Mouse (Mus musculus) midbrain, embryonic 10.5 days (tissue): ENCODE results near the gene B3galt2. TPM values are rescaled to one million over a fixed set of nuclear protein-coding genes. Genes with fewer than 3 reads are reported as not detected.
"Not testable (repeated sequence)": the region's sequence is repeated elsewhere in the genome, so short reads cannot be mapped to it uniquely, and the experiment has no call there.

Experiments used
- DNase-seq: peaks from one replicate; pipeline ENCODE4 v3.0.0-alpha.2; 2017; ENCODE audit warnings: low spot score
- H3K27ac ChIP-seq: fragments of 300-500 bp; sonication (generic); replicated peaks from 2 replicates; pipeline ENCODE4 v1.5.1; 2016; ENCODE audit warnings: mild to moderate bottlenecking
- H3K27me3 ChIP-seq: fragments of 300-500 bp; sonication (generic); 2 replicates; pipeline ENCODE4 v1.6.1; 2016; ENCODE audit warnings: low read depth, mild to moderate bottlenecking; ENCODE audit not compliant: poor library complexity, severe bottlenecking
- H3K36me3 ChIP-seq: fragments of 300-500 bp; sonication (generic); 2 replicates; pipeline ENCODE4 v1.6.1; 2016; ENCODE audit warnings: mild to moderate bottlenecking, moderate library complexity
- H3K4me1 ChIP-seq: fragments of 300-500 bp; sonication (generic); 2 replicates; pipeline ENCODE4 v1.6.1; 2016
- H3K4me3 ChIP-seq: fragments of 300-500 bp; sonication (generic); 2 replicates; pipeline ENCODE4 v1.5.1; 2016; ENCODE audit warnings: mild to moderate bottlenecking, moderate library complexity
- H3K9me3 ChIP-seq: fragments of 300-500 bp; sonication (generic); replicated peaks from 2 replicates; pipeline ENCODE4 v1.6.1; 2016; ENCODE audit warnings: mild to moderate bottlenecking
- WGBS: fragments of 180-500 bp; shearing (Covaris S2); methylation state at CpG from one replicate; pipeline ENCODE4 v1.1.7; 2016; 5-methylcytosine and 5-hydroxymethylcytosine counted together
- polyA plus RNA-seq: library from polyadenylated mRNA; unstranded; fragments of >200 nt; fragmentation: Nextera tagmentation; extraction: Ambion mirVana; gene quantifications from 2 replicates; pipeline ENCODE4 v1.2.1, GENCODE M21; 2016

Gene B3galt2
- polyA plus RNA-seq, 1 experiment from 2014 or later = 0.28 TPM

DNA sequence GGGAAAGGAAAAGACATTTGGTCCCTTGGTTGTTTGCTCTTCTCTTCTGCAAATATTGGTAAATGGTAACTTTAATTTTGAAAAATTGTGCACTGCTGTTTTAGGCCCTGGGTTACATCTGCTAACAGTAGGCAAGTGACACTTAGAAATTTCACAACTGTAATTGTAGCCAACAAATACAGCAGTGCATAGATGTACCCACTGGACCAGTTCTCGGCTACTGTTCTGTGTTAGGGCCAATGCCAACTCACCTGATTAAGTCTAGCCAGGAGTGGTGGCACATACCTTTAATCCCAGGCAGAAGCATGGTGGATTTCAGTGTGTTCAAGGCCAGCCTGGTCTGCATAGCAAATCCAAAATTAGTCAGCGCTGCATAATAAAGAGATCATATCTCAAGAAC lies 9.9 kb downstream of the B3galt2 start:
- WGBS = 94% methylated on average over 2 of the region's 2 CpGs
- Histone ChIP-seq H3K27me3 (no peaks in the 10 kb centered on the region), H3K4me3 (no peak overlapping the region), H3K4me1 (no peaks in the 10 kb centered on the region), H3K9me3 (no peaks in the 10 kb centered on the region), H3K27ac (no peak overlapping the region), H3K36me3 (peaks cover 19% of the 10 kb centered on the region)
- no peak for DNase-seq

DNA sequence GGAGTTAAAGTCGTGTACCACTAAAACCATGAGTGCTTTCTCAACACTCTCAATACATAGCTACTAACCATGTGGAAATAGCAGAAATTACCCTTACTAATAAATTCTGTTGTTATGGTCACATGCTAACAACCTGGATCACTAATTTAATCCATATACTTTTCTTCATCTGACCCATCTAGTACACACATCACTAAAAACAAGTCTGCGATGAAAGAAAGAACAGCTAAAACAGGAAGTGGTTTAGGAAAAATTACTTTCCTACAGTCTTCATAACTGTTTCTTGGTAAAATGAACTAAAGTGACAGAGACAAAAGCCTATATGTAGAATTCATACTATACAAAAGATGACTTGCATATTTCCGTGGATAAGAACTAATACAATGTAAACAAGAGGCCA lies 13.2 kb downstream of the B3galt2 start:
- DNase-seq = no peak
- no peaks in the 10 kb centered on the region for H3K27me3 ChIP-seq
- H3K36me3 ChIP-seq = peaks cover 18% of the 10 kb centered on the region
- no peaks in the 10 kb centered on the region for H3K9me3 ChIP-seq
- H3K27ac ChIP-seq = no peak overlapping the region
- WGBS = 96% methylated on average over 3 of the region's 3 CpGs
- no peaks in the 10 kb centered on the region for H3K4me1 ChIP-seq
- H3K4me3 ChIP-seq = no peak overlapping the region

GRCm38 (mm10) chr1:143663197-143663596 lies 22.7 kb downstream of the B3galt2 start:
- Histone ChIP-seq H3K27me3 (no peaks in the 10 kb centered on the region), H3K4me3 (no peak overlapping the region), H3K27ac (no peak overlapping the region), H3K9me3 (no peaks in the 10 kb centered on the region), H3K36me3 (peaks cover 67% of the 10 kb centered on the region), H3K4me1 (no peaks in the 10 kb centered on the region)
- 94% methylated on average over 2 of the region's 2 CpGs for WGBS
- DNase-seq = no peak

DNA sequence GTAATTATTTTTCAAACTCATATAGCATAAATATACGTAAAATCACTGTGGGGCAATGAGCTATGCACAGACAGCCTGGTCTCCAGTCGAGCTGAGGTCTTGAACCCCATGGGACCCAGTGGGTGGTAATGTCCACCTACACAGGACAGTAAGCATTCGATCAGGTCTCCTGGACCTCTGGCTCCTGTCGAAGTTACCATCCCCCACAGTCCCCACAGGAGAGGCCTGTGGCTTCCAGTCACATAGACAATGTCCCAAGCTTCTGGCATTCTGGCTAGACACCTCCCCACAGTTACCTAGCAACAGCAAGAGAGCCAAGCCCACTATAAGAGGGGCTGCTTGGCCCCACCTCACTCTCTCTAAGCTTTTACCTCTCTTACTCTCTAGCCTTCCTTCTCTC lies 24.3 kb downstream of the B3galt2 start:
- DNase-seq, H3K27ac ChIP-seq, H3K4me3 ChIP-seq, H3K27me3 ChIP-seq, H3K4me1 ChIP-seq, H3K9me3 ChIP-seq: not testable (repeated sequence)
- peaks cover 83% of the 10 kb centered on the region for H3K36me3 ChIP-seq
- WGBS = 95% methylated on average over 4 of the region's 4 CpGs

GRCm38 (mm10) chr1:143675734-143676361 lies 35.4 kb downstream of the B3galt2 start:
- no peaks in the 10 kb centered on the region for H3K27me3 ChIP-seq
- H3K4me3 ChIP-seq = no peak overlapping the region
- no peak overlapping the region for H3K27ac ChIP-seq
- 94% methylated on average over 4 of the region's 4 CpGs for WGBS
- H3K36me3 ChIP-seq = peaks cover 86% of the 10 kb centered on the region
- no peaks in the 10 kb centered on the region for H3K4me1 ChIP-seq
- no peak for DNase-seq
- no peaks in the 10 kb centered on the region for H3K9me3 ChIP-seq

DNA sequence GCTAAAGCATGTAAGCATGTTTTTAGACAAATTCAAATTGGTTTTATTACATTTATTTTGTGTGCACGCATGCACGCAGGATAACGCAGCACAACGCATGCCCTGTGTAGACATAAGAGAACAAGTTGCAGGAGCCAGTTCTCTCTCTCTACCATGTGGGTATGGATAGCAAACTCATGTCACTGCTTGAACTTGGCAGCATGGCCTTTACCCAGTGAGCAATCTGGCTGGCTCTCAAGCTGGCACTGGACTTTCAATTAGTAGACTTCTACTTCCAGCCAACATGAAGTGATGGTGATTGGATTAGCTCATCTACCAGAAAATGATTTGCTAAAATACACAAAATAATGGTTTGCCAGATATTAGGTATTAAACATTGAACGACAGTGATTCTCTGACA lies 40.6 kb downstream of the B3galt2 start:
- H3K27ac ChIP-seq = no peak overlapping the region
- H3K4me1 ChIP-seq = no peaks in the 10 kb centered on the region
- WGBS = 96% methylated on average over 5 of the region's 5 CpGs
- peaks cover 79% of the 10 kb centered on the region for H3K36me3 ChIP-seq
- no peaks in the 10 kb centered on the region for H3K27me3 ChIP-seq
- no peak overlapping the region for H3K4me3 ChIP-seq
- H3K9me3 ChIP-seq = no peaks in the 10 kb centered on the region
- DNase-seq = no peak

GRCm38 (mm10) chr1:143684849-143685248 lies 44.4 kb downstream of the B3galt2 start:
- peaks cover 79% of the 10 kb centered on the region for H3K36me3 ChIP-seq
- 92% methylated on average over 3 of the region's 3 CpGs for WGBS
- H3K9me3 ChIP-seq = no peaks in the 10 kb centered on the region
- H3K27ac ChIP-seq = no peak overlapping the region
- H3K4me1 ChIP-seq = no peaks in the 10 kb centered on the region
- DNase-seq = no peak
- no peak overlapping the region for H3K4me3 ChIP-seq
- H3K27me3 ChIP-seq = no peaks in the 10 kb centered on the region

DNA sequence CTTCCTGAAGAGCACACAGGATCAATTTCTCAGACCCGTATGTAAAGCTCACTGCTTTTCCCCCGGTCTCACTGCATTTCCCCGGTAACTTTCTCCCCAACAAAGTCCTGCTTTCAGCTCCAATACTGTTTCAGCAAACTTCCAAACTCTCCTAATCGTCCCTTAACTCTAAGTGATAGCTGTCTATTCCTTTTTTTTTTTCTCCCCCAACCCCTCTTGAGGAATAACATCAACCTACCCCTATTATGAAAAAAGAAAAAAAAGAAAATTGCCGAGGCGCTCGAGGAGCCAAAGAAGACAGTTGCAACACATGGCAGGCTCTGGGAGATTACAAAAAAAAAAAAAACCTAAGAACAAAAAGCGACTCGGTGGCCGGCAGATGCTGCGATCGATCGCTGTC lies 61.3 kb downstream of the B3galt2 start:
- DNase-seq = no peak
- peaks cover 20% of the 10 kb centered on the region for H3K4me1 ChIP-seq
- H3K4me3 ChIP-seq = peak overlapping the region; percentile 84
- no peaks in the 10 kb centered on the region for H3K9me3 ChIP-seq
- no peaks in the 10 kb centered on the region for H3K27me3 ChIP-seq
- peak overlapping the region; percentile 98 for H3K27ac ChIP-seq
- H3K36me3 ChIP-seq = peaks cover 22% of the 10 kb centered on the region
- under 1% methylated on average over 13 of the region's 13 CpGs for WGBS

- H3K4me1 ChIP-seq = peaks cover 20% of the 10 kb centered on the region
- peak overlapping the region; percentile 84 for H3K4me3 ChIP-seq
- under 1% methylated on average over 45 of the region's 48 CpGs for WGBS
- no peaks in the 10 kb centered on the region for H3K27me3 ChIP-seq
- peaks cover 18% of the 10 kb centered on the region for H3K36me3 ChIP-seq
- no peaks in the 10 kb centered on the region for H3K9me3 ChIP-seq
- H3K27ac ChIP-seq = peak overlapping the region; percentile 98
- DNase-seq = no peak
Measured at GRCm38 (mm10) chr1:143702141-143702740, 61.8 kb downstream of the B3galt2 start.

GRCm38 (mm10) chr1:143702741-143703262 lies 62.3 kb downstream of the B3galt2 start, which contains the start of gene Cdc73:
Gene Cdc73, minus strand, starts transcription at chr1:143702893.
- DNase-seq = peak; percentile 90
- H3K27ac ChIP-seq = peak within 1 kb of the TSS; percentile 98
- no peaks in the 10 kb centered on the region for H3K9me3 ChIP-seq
- H3K4me1 ChIP-seq = peaks cover 20% of the 10 kb centered on the region
- WGBS = under 1% methylated on average over 73 of the region's 74 CpGs
- peak within 1 kb of the TSS; percentile 84 for H3K4me3 ChIP-seq
- H3K36me3 ChIP-seq = peaks cover 12% of the 10 kb centered on the region
- no peaks in the 10 kb centered on the region for H3K27me3 ChIP-seq

Other genes with a start within 250 kb of the B3galt2 start
- gene Cdc73, start 62.2 kb downstream of the B3galt2 start, polyA plus RNA-seq = 29.3 and 32.3 TPM in 2 replicates
- 71.4 and 72.5 TPM in 2 replicates for gene Glrx2, start 75.7 kb downstream of the B3galt2 start, polyA plus RNA-seq
- gene Trove2, start 136.4 kb downstream of the B3galt2 start, polyA plus RNA-seq = 33.8 and 43.8 TPM in 2 replicates
- 102 and 116 TPM in 2 replicates for gene Uchl5, start 136.6 kb downstream of the B3galt2 start, polyA plus RNA-seq